Mouse (Mus musculus) heart, adult 9 months (tissue): ENCODE measurements around the gene Ppp2r2c.

Experiments used
- DNase-seq, 2 experiments: peaks; one replicate each; pipeline ENCODE4 v3.0.0; 2022; ENCODE audit warnings: low spot score in 2 of 2

The Ppp2r2c gene

DNA sequence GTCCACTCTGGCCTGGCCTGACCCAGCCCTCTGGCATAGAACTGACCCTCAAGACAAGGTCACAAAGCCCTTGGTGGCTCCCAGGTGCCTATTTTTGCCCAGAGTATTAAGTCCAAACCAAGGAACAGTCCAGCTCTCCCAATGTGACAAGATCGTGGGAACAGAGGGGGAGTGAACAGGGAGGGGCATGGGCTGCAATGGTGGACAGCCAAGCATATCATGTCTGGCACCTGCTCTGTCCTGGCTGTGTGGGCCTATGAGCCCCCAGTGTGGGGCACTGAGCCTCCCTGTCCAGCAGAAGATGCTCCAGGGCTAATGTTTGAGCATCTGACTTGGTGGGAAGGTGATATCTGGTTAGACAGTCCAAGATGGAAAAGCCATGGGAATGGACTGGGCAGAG lies 118.3 kb downstream of the Ppp2r2c start:
- DNase-seq, result no peak

GRCm38 (mm10) chr5:36988124-36988780 lies 119.9 kb downstream of the Ppp2r2c start:
- peak; percentile 16 to 20 for DNase-seq

DNA sequence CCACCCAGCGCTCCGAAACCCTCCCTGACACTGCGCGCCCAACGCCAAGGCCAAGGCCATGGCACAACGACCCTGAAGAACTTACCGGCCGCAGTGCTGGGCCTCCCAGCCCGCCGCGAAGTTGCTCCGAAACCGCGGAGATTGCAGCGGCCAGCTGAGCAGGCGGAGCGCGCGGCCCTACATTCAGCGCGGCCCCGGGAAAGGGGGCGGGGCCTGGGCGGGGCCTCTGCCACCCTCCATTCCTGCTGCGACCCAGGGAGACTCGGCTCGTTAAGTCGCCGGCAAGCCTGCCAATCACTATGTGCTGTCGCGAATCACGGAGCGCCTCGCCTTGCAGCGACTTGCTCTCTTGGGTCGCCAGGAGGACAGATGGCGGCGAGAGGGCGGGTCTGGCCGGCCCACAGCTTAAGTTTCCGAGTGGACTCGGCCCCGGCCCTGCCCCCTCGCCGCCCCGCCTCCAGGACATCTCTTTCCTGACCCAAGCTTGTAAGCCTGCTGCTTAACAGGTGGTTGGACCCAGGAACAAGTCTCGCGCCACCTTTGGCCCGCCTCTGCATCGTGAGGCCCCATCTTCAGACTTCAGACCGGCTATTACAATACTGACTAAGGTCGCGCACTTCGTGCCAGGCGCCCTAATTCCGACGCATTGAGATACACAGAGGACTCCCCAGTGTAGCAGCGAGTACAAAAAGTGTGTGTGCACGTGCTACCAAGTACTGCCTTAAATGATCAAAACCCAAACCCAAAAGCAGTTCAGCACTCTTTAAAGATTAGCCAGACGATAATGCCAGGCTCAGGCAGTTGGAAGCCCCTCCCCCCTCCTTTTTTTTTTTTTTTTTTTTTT lies 120.7 kb downstream of the Ppp2r2c start, which contains the start of gene Wfs1:
Wfs1 (minus strand) TSS at position 425 of the 844 bp plus-strand sequence.
- peak; percentile 99 for DNase-seq

GRCm38 (mm10) chr5:36989625-36989977 lies 121.3 kb downstream of the Ppp2r2c start:
- DNase-seq, result no peak

GRCm38 (mm10) chr5:36990196-36990595 lies 121.9 kb downstream of the Ppp2r2c start:
- no peak for DNase-seq

- DNase-seq, result no peak
Observed at GRCm38 (mm10) chr5:36990631-36991350, 122.5 kb downstream of the Ppp2r2c start.

DNA sequence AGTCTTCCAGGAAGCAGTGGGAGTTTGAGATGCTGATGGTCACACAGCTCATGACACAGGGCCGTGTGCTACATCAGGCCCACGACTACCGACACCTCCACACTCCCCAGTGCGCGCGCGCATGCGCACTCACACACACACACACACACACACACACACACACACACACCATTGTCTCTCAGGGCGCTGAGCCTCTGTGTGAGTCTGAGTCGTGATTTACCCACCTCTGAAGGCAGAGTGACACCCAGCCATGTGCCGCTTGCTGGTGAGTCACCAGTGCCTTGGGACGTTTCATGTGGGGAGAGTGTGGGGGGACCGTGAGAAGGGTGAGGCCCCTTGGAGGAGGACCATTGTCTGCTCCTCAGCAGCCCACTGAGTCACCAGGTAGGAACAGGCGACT lies 128.1 kb downstream of the Ppp2r2c start:
- no peak for DNase-seq

DNA sequence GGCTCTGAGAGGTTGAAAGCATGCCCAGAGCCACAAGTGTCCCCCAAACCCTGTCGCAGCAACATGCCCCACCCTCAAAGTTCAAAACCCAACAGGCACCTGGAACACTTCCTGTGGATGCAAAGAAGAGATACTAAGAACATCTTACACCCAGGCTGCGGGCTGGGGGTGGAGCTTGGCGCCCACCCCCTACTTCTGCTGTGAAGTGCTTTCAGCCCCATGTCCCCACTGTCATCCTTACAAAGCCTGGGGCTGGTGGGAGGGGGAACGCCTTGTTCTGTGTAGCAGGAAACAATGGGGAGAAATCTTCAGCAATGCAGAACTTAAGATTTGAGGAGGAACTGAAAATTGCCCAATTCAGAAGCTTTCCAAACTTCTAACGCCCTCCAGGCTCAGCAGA lies 129.7 kb downstream of the Ppp2r2c start:
- DNase-seq, result no peak

GRCm38 (mm10) chr5:37001002-37001401 lies 132.7 kb downstream of the Ppp2r2c start:
- no peak for DNase-seq

GRCm38 (mm10) chr5:37002001-37002400 lies 133.7 kb downstream of the Ppp2r2c start:
- peak in 1 of 2 experiments; percentile 58 for DNase-seq
